Mouse (Mus musculus): ENCODE measurements at regions not wholly inside any gene's neighbourhood (a gene's known extent, or its start where the extent isn't known, plus 50 kb on each side); places are given as distances from the start of the nearest gene placed in this dataset.
"Not testable (repeated sequence)": the region's sequence is repeated elsewhere in the genome, so short reads cannot be mapped to it uniquely, and the experiment has no call there.

DNA sequence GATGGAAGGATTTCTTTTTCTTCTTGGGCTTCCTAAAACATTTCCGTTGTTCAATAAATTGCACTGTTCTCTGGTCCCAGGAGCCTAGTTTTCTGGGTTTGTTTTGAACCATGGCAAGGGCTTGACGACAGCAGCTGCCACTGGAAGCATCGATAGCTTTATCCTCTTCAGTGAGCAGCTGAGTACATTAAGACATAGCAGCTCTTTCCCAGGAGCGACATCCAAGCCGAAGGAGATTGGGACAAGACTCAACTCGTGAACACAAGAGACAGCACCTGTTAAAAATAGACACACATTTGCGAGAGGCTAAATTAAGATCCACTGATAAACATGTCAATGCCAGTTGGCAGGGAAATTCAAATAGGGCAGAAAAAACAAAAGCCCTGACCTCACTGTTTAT lies 194.7 kb upstream of the Rhobtb1 start:
- DNase-seq (ENCODE audit: low spot score in 2 of 2): no peak

DNA sequence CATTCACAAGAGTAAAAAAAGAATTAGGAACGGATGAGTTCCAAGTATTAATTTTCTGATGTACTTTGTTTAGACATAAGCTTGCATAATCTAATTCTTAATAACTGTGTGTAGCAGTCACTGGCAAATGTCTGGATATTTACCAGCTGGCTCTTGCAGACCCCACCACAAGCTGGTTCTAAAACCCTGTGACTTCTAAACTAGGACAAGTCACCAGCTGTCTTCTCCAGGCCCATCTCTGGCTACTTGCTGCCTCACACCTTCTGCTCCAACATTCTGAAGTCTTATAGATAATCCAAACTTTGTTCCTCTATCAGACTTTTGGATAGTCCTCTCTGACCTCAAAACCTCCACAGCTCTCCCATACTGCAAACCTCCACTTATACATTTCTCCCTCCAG lies 189.9 kb upstream of the Rhobtb1 start:
- no peak for DNase-seq (ENCODE audit: low spot score in 2 of 2)

DNA sequence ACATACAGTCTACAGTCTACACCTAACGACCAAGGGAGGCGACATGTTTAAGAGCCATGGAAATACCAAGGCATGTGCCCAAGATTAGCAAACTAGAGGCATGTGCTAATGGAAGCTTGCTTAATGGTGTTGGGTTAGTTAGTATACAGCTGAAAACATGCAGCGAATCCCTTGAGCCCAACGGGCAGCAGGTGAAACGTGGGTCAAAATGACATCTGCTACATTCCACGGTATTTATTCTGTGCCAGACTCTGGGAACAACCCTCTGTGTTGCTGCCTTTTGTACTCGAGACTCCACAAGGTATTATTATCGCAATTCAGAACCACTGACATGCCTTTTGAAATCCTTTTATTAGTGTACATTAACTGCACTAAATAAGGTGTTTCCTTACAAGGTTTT lies 188.1 kb upstream of the Rhobtb1 start:
- DNase-seq (ENCODE audit: low spot score in 2 of 2): no peak

DNA sequence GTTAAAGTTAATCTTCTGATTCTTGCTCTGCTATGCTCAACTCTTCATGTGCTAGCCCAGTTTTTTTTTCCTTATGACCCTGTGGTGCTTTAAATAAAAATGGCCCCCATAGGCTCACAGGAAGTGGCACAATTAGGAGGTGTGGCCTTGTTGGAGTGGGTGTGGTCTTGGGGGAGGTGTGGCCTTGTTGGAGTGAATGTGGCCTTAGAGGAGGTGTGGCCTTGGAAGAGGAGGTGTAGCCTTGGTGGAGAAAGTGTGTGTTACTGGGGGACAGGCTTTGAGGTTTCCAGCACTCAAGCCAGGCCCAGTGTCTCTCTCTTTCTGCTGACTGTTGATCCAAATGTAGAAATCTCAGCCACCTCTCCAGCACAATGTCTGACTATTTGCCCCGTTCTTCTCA lies 186.0 kb upstream of the Rhobtb1 start:
- DNase-seq (ENCODE audit: low spot score in 2 of 2): no peak

DNA sequence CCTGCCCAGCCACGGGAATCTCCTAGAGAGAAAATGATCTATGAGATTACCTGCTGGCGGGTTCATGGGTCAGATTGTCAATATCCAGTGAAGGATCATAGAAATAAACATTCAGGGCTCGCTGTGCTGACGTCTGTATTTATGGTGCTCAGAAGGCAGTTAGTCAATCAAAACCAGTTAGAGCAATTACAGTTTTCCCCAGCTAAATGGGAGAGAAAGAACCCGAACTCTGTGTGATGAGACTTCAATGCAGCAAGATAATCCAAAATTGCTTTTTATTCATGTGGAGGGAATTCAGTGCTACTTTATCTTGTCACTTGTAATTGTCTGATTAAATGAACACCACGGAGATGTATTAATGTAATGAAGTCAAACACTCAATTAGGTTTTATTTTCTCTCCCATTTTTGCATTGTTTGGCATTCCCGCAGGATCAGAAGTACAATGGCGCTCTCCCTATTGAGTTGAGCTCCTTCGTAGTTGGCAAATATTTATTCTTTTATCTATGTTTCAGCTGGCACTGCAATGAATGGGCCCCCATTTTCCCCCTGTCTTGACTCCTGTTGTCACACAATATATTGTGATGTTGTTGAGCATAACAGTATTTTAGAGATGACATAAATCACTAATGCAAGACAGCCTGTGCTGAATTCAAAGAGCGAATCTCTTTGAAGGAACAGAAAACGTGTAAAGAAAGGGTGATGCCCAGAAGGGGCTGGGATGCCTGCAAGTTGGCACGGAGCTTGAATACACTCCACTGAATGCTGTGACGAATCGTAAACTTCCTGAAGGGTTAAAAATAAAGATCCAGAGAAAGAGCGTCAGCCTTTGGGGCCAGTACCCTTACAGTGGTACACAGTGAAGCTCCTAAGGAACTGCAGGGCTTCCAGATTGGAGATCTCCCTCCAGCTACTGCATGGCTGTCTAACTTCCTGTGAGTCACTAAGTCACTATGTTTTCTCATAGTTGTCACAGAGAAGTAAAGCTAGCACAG lies 183.0 kb upstream of the Rhobtb1 start:
- DNase-seq (ENCODE audit: low spot score in 2 of 2): no peak

DNA sequence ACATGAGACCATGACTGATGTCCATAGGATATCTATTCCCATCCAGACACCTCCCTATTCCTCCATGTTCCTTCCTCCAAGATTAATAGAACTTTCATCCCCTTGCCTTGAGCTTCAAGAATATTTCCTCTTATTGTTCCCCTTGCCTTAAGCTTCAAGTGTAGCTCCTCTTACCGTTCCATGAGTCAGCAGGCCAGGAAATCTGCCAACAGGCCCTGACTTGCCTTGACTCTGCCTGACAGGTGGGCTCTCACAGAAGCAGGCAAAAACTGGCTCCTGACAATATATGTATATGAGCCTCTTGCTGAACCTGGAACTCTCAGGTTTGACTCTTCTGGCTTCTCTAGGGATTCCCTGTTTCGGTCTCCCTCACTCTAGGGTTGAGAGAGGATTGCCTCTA lies 180.7 kb upstream of the Rhobtb1 start:
- no peak for DNase-seq (ENCODE audit: low spot score in 2 of 2)

DNA sequence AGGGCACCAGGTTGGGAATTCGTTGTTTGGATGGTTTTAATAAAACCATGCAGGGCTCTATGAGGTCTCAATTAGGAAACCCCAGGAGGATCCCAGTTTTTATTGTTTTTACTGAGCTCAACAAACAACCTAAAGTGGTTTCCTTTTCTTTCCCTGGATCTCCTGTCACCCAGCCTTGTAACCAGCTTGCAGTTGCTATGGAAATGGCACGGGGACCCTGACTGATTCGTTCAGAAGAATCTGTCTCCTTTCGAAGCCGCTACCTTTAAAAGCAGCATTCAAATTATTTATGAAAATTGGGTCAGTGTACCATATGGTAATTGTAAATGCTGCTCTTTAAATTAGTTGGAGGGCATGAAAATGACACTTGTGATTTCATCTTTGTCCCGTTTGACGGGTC lies 176.5 kb upstream of the Rhobtb1 start:
- DNase-seq (ENCODE audit: low spot score in 2 of 2): no peak

DNA sequence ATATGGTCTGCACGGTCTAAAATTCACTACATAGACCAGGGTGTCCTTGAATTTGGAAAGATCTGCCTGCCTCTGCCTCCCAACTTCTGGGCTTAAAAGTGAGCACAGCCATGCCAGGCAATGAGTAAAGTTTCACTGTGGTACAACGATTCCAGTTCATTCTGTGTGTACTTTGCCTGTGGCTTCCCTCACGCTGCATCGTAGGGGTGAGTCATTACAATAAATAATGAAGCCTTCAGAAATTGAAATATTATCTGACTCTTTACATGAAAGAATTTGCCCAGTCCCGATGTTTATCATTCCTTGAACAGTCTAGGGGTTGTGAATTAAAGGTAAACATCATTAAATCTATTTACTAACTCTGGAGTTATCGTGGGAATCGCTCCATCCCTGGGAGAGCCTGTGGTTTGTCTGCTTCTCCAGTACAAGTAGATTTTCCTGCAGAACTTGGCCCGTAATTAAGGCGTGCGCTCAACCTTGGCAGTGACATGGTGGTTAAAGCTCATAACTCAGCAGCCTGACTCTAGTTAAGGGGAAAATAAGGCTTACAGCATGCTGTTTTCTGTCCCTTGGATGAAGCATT lies 174.7 kb upstream of the Rhobtb1 start:
- no peak for DNase-seq (ENCODE audit: low spot score in 2 of 2)

DNA sequence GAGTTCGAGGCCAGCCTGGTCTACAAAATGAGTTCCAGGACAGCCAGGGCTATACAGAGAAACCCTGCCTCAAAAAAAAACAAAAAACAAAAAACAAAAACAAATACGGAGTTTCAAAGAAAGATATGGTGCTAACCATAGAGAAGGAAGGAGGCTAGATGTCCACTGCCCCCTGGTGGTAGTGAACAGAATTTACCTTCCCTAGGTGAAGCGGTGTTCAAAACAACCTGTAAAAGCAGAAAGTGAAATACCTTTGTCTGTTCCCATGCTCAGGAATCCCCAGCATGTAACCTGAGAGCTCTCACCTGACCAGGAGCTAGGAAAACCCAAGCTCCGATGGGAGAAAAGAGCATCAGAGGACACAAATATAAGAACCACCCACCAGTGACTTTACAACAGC lies 173.1 kb upstream of the Rhobtb1 start:
- DNase-seq (ENCODE audit: low spot score in 2 of 2): no peak

DNA sequence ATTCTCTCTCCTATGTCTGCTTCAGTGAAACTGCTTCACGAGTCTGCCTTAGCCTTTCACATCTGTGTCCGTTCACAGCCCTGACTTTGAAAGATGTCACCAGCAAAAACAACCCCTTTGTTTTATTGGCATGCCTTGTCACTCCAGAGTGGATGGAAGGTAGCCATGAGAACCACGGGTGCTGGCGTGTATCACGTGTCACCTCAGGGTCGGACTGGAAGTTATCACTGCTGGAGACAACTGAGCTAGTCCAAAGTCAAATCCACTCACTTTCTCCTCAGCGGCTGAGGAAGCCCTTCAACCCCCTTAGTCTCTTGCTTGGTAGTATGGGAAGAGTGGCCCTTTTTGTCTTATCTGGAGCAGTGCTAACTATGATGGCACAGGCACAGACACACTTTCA lies 171.3 kb upstream of the Rhobtb1 start:
- DNase-seq (ENCODE audit: low spot score in 2 of 2): no peak

DNA sequence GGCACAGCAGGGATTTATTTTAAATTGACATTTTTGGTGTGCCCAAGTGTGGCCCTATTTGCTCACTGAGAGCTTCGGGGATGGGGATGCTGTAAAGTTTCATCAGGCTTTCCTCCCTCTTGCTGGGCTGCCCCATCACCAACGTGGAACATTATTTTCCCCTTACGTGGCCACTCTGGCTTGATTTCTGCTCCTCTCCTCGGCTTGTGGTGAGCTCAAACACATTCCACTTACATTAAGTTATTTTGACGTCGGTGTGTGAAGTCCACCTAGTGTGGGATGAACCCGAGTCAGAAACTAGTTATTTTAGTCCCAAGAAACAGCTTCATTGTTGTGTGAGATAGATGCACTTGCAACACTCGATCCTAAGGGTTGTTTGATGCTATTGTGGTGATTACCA lies 168.9 kb upstream of the Rhobtb1 start:
- DNase-seq (ENCODE audit: low spot score in 2 of 2): no peak

DNA sequence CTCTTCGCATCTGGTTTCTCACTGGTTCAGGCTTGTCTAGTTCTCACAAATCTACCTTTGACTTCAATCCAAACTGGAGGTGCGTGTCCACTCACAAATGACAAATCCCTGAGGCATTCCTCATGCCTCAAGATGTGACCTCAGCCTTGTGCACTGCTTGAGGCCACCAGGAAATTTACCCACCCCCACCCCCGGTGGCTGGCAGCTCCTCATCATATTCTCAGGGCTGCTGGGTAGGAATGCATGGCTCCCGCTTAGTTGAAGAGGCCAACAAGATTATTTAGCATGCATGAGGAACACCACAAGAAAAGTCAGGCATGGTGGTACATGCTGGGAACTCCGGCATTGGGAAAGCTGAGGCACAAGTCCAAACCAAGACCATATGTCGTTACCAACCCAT lies 160.7 kb upstream of the Rhobtb1 start:
- DNase-seq (ENCODE audit: low spot score in 2 of 2): no peak

DNA sequence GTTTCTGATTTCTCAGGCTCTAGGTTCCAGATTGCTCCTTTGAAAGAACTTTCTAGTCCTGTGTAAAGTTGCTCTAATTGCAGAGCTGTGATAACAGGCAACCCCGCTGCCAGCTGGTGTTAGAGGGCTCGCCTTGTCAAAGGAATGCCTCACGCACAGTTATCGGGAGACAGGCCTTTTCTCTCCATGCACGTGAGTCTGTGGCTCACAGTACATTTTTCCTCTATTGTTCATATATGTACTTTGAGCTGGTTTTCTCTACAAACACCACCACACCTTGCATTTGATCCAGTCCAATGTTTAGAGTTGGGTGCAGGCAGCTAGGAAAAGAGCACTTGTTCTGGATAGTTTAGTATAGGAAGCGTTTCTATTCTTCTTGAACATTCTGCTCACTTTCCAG lies 151.6 kb upstream of the Rhobtb1 start:
- DNase-seq (ENCODE audit: low spot score in 2 of 2): no peak

DNA sequence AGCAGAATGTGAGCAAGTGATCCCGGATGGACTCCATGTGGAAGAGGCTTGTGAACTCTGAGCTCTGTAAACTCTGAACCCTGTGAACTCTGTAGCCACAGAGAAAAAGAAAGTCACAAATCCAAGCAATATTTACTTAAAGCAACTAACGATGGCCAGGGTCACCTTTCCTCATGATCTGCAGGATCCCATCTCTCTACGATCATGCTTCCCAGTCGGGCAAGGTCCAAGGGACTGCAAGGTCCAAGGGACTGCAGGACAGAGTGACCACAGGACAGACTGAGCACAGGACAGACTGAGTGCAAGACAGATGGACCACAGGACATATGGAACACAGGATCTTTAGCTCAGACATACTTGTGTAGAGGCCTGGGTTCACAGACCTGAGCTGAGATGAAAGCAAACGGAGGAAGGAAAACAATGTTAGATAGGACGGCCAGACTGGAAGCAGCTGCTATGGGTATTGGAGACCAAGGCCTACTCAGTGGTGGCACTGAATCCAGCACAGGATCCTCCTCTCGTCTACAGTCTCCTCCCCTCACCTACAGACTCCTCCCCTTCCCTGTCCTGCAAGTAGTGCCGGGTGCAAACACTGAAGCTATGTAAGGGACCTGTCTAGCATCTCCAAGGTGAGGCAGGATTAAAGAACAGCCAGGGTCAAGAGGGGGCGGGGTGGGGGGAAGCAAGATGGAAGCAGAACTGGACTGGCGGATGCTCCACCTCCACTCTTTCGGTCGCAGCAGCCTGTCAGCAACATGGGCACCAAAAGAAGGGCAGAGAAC lies 149.4 kb upstream of the Rhobtb1 start:
- no peak for DNase-seq (ENCODE audit: low spot score in 2 of 2)

DNA sequence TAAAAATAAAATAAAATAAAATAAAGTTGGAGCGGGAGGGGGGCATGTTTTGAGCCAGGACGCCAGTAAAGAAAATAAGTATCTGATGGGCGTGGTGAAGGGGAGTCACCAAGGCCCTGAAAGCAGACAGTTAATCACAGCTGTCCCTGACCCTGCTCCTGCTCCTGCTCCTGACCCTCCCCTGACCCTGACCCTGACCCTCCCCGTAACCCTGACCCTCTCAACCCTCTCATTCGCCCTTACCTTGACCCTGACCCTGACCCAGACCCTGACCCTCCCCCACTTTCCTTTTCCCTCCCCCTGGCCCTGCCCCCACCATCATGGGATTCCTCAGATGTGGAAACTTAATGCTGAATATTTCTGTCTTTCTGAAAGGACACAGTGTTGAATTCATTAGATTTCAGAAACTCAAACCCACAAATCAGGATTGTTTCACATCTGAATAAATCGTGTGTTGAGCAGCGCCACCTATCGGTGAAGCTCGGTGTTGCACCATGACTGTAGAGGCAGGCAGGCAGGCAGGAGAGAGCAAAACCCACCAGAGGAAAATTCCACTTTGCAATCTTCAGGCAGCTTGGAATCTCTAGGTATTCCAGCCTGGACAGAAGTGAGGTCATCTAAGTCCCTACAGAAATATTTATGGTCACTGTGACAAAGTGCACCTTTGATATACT lies 145.9 kb upstream of the Rhobtb1 start:
- peak; percentile 65 to 72 for DNase-seq (ENCODE audit: low spot score in 2 of 2)

DNA sequence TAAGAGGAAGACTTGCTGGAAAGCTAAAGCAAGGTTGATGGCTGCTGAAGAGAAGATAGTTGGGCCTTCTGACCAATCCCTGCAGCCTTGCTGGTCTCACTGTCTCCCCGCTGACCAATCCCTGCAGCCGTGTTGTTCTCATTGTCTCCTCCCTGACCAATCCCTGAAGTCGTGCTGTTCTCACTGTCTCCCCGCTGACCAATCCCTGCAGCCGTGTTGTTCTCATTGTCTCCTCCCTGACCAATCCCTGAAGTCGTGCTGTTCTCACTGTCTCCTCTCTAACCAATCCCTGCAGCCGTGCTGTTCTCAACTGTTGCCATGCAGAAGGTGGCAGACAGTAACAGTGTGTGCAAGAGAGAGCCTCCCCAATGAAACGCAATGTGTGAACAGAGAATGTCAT lies 142.6 kb upstream of the Rhobtb1 start:
- DNase-seq (ENCODE audit: low spot score in 2 of 2): not testable (repeated sequence)

DNA sequence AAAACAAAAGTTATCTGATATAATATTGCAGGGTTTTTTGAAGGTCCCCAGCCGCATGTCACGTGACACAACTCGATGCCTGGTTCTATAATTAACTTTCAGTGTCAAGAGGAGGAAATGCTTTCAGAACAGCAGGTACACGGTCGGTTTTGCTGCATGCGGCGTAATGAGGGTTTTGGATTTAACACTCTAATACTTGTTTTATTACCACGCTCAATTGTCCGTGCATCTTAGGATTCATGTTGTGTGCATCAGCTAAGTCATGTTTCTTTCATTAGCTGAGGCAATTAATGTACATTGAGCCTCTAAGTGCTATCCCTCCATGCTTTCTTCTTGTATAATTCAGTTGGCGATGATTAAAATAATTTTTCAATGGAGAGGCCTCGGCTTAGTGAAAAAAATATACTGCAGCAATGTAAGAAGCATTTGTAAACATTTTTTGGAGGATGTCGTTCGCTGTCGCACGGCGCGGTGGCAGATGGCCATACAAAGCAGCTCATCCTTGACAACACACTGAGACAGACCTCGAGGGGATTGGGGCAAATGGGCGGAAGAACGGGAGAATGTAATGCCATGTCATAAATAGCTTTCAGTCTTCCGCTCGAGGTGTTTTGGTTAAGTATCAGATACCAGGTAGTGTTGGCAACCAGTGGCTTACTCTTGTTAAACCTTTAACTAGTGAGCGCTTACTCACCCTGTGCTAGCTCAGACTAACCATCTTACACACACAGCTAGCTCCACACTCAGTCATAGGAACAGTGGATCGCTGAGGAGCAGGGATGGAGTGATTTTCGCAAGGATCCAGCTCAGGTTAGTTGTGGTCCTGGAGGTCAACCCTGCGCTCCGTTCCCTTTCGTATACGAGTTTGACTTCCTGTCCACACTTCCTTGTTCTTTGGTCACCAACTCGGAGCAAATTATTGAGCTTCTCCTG lies 130.2 kb upstream of the Rhobtb1 start:
- no peak for DNase-seq (ENCODE audit: low spot score in 2 of 2)

DNA sequence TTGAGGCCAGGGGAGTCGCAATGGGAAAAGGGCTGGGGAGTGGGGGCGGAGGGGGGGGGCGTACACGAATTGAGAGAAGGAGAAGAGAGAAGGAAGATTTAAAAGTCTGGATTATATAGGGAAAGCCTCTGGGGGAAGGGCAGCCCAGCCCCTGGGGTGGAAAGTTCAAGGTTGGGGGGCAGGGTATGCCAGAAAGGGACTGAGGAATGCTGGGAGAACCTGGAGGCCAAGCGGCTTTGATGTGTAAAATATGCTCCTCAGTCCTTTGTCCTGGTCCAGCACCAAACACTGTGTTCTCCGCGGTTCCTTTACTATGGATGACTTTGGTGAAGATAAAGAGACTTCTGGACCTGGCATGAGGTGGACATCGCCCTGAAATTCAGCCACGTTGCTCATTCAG lies 117.8 kb upstream of the Rhobtb1 start:
- DNase-seq (ENCODE audit: low spot score in 2 of 2): no peak

DNA sequence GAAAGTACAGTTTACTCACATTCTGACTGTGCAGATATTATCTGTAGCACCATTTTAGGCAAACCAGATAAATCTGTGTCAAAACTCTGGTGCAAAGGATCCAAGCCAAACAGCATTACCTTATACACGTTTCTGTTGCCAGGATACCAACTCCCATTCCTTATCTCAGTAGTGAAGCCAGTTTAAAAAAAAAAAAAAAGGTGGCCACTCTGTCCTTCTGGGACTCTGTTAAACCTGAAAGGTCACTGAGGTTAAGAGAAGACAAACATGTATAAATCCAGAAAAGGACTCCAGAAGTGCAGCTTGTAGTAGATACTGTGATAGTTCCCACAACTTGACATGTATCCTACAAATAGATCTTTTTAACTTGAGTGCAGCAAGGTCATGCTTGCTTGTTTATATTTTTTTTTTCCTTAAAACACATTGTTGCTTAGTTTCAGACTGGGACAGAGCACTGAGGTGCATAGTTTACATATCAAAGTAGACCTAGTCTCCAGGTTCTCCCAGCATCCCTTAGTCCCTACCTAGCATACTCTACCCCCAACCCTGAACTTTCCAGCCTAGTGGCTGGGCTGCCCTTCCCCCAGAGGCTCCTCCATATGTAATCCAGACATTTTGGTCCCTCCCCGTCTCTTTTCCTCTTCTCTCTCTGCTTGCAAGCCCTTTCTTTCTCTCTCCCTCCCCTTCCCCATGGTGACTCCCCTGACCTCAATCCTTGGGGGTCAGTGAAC lies 116.7 kb upstream of the Rhobtb1 start:
- DNase-seq (ENCODE audit: low spot score in 2 of 2): no peak

DNA sequence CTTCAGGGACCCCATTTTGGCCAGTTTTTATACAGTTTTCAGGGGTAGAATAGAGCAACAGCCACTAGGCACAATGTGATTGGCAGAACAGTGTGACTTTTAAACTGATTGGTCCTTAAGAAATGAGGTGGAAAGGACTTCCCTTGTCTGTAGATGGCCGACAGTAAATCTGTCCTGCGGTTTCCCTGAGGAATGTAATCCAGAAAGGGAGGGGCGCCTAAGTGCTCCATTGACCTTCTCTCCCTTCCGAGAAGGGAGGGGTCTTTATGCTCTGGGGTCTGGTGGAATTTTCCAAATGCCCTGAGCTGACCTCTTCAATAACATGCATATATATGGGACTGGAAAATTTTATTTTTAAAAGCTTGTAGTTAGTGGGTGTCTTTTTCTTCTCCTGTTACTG lies 115.7 kb upstream of the Rhobtb1 start:
- DNase-seq (ENCODE audit: low spot score in 2 of 2): not testable (repeated sequence)

Data from right cerebral cortex, postnatal 36 days (tissue).